Mouse (Mus musculus) midbrain, postnatal 0 days (tissue): ENCODE measurements around the gene Klrb1f. TPM values are rescaled to one million over a fixed set of nuclear protein-coding genes. Genes with fewer than 3 reads are reported as not detected.
A peak's percentile ranks its signal among the peaks of the same experiment; 100 is the strongest.
"Not testable (repeated sequence)": the region's sequence is repeated elsewhere in the genome, so short reads cannot be mapped to it uniquely, and the experiment has no call there.

Experiments
- ATAC-seq: fragments of 200-750 bp; cut with Nextera tagmentation; 2 replicates; pipeline ENCODE4 v1.8.0; 2017; ENCODE audit warnings: moderate number of reproducible peaks, mild to moderate bottlenecking, moderate TSS enrichment, moderate library complexity; ENCODE audit not compliant: low FRiP score
- DNase-seq: peaks from one replicate; pipeline ENCODE4 v3.0.0-alpha.2; 2015; ENCODE audit warnings: low spot score
- H3K27ac ChIP-seq: fragments of 300-500 bp; sonication (generic); 2 replicates; pipeline ENCODE4 v1.5.1; 2014; ENCODE audit warnings: low read depth, mild to moderate bottlenecking, low read length, mixed read lengths
- H3K27me3 ChIP-seq: fragments of 300-500 bp; sonication (generic); 2 replicates; pipeline ENCODE4 v1.6.1; 2014; ENCODE audit warnings: low read length, control low read depth, mixed read lengths; ENCODE audit not compliant: insufficient read depth
- H3K36me3 ChIP-seq: fragments of 300-500 bp; sonication (generic); 2 replicates; pipeline ENCODE4 v1.6.1; 2014; ENCODE audit warnings: low read length, control low read depth, mixed read lengths; ENCODE audit not compliant: insufficient read depth
- H3K4me1 ChIP-seq: fragments of 300-500 bp; sonication (generic); 2 replicates; pipeline ENCODE4 v1.6.1; 2014; ENCODE audit warnings: mild to moderate bottlenecking, control low read depth, antibody characterized with exemption, low read length, mixed read lengths; ENCODE audit not compliant: insufficient read depth
- H3K4me2 ChIP-seq: fragments of 300-500 bp; sonication (generic); 2 replicates; pipeline ENCODE4 v1.6.1; 2014; ENCODE audit warnings: low read depth, mild to moderate bottlenecking, low read length, mixed read lengths; ENCODE audit not compliant: poor library complexity, severe bottlenecking
- H3K4me3 ChIP-seq: fragments of 300-500 bp; sonication (generic); 2 replicates; pipeline ENCODE4 v1.5.1; 2014; ENCODE audit warnings: low read depth, mild to moderate bottlenecking, low read length, moderate library complexity
- H3K9ac ChIP-seq: fragments of 300-500 bp; sonication (generic); replicated peaks from 2 replicates; pipeline ENCODE4 v1.6.1; 2014; ENCODE audit warnings: mild to moderate bottlenecking, low read length, moderate library complexity, mixed read lengths; ENCODE audit not compliant: poor library complexity, severe bottlenecking
- H3K9me3 ChIP-seq: fragments of 300-500 bp; sonication (generic); 2 replicates; pipeline ENCODE4 v1.6.1; 2016; ENCODE audit warnings: low read length, control low read depth
- CTCF ChIP-seq: IDR thresholded peaks from 2 replicates; pipeline ENCODE4 v1.5.1; 2016; ENCODE audit warnings: antibody characterized with exemption, mild to moderate bottlenecking
- WGBS: fragments of 180-500 bp; shearing (Covaris S2); extraction: QIAGEN DNeasy Blood & Tissue Kit; methylation state at CpG from one replicate; pipeline ENCODE4 v1.1.7; 2014; 5-methylcytosine and 5-hydroxymethylcytosine counted together
- polyA plus RNA-seq: library from polyadenylated mRNA; unstranded; fragments of >200 nt; fragmentation: Nextera tagmentation; extraction: Ambion mirVana; gene quantifications from 2 replicates; pipeline ENCODE4 v1.2.1, GENCODE M21; 2015
- total RNA-seq: library from RNA; depleted of rRNA; stranded (reverse); fragments of >200 nt; gene quantifications from 2 replicates; pipeline ENCODE4 v1.2.3, GENCODE M21; 2014

Klrb1f gene
- total and polyA plus RNA-seq, 2 experiments from 2014 or later, result 0.46 to 0.93 TPM

- Histone ChIP-seq H3K4me1 (no peaks in the 10 kb centered on the region), H3K36me3 (no peaks in the 10 kb centered on the region), H3K27ac (no peak overlapping the region), H3K4me2 (no peak overlapping the region), H3K27me3 (no peaks in the 10 kb centered on the region), H3K9ac (no peak overlapping the region), H3K4me3 (no peak overlapping the region), H3K9me3 (no peaks in the 10 kb centered on the region)
- WGBS, result 57% methylated on average over 1 of the region's 1 CpGs
- peak; percentile 71 for DNase-seq
- ATAC-seq, result peak; percentile 60; the same call in 1 of the 2 replicates
- peak; percentile 76 for TF ChIP-seq CTCF
Measured at GRCm38 (mm10) chr6:129066986-129067385, 21.3 kb downstream of the Klrb1f start.

GRCm38 (mm10) chr6:129085098-129085497, 39.4 kb downstream of the Klrb1f start:
- DNase-seq (no peak), ATAC-seq (no peak)
- Histone ChIP-seq H3K27me3 (no peaks in the 10 kb centered on the region), H3K4me2 (no peak overlapping the region), H3K4me3 (no peak overlapping the region), H3K9ac (no peak overlapping the region), H3K4me1 (no peaks in the 10 kb centered on the region), H3K36me3 (no peaks in the 10 kb centered on the region), H3K9me3 (no peaks in the 10 kb centered on the region), H3K27ac (no peak overlapping the region)
- WGBS, result 62% methylated on average over 6 of the region's 6 CpGs
- TF ChIP-seq CTCF, result no peak

- not testable (repeated sequence) for H3K4me1 ChIP-seq, H3K4me3 ChIP-seq, H3K9me3 ChIP-seq, DNase-seq, ATAC-seq, H3K36me3 ChIP-seq, H3K4me2 ChIP-seq, H3K27ac ChIP-seq, H3K9ac ChIP-seq, H3K27me3 ChIP-seq
- WGBS, result 83% methylated on average over 2 of the region's 2 CpGs
Measured at GRCm38 (mm10) chr6:129086031-129086430, 40.3 kb downstream of the Klrb1f start.

- Histone ChIP-seq H3K27me3 (no peaks in the 10 kb centered on the region), H3K36me3 (no peaks in the 10 kb centered on the region), H3K27ac (no peak overlapping the region), H3K4me2 (no peak overlapping the region), H3K9ac (no peak overlapping the region), H3K9me3 (no peaks in the 10 kb centered on the region), H3K4me3 (no peak overlapping the region), H3K4me1 (no peaks in the 10 kb centered on the region)
- DNase-seq, result peak; percentile 30
- TF ChIP-seq CTCF, result peak; percentile 69
- no peak for ATAC-seq
- 78% methylated on average over 1 of the region's 1 CpGs for WGBS
Measured at GRCm38 (mm10) chr6:129088161-129088560, 42.5 kb downstream of the Klrb1f start.

GRCm38 (mm10) chr6:129088596-129088995, 42.9 kb downstream of the Klrb1f start:
- not testable (repeated sequence) for DNase-seq, H3K9me3 ChIP-seq, H3K4me1 ChIP-seq, ATAC-seq, H3K36me3 ChIP-seq, H3K9ac ChIP-seq, H3K4me3 ChIP-seq, H3K27ac ChIP-seq, H3K4me2 ChIP-seq, H3K27me3 ChIP-seq
- 92% methylated on average over 8 of the region's 8 CpGs for WGBS

- Histone ChIP-seq H3K4me3 (no peak overlapping the region), H3K4me1 (no peaks in the 10 kb centered on the region), H3K9ac (no peak overlapping the region), H3K36me3 (no peaks in the 10 kb centered on the region), H3K27ac (no peak overlapping the region), H3K9me3 (no peaks in the 10 kb centered on the region), H3K27me3 (no peaks in the 10 kb centered on the region), H3K4me2 (no peak overlapping the region)
- ATAC-seq, result no peak
- DNase-seq, result peak; percentile 40
- peak; percentile 62 for TF ChIP-seq CTCF
Measured at GRCm38 (mm10) chr6:129095166-129095565, 49.5 kb downstream of the Klrb1f start.
